Mouse (Mus musculus) left cerebral cortex, postnatal 4 days (tissue): ENCODE measurements around the gene Scp2d1. TPM values are rescaled to one million over a fixed set of nuclear protein-coding genes. Genes with fewer than 3 reads are reported as not detected.
"Not testable (repeated sequence)": the region's sequence is repeated elsewhere in the genome, so short reads cannot be mapped to it uniquely, and the experiment has no call there.

Experiments used
- DNase-seq: peaks from one replicate; pipeline ENCODE4 v3.0.0-alpha.2; 2022
- intact Hi-C: fragments of 180-260 bp; cut with DNase I; formaldehyde crosslinking; loops from one replicate; pipeline ENCODE4 v1.15.1; 2025
- total RNA-seq, 2 experiments: library from RNA; stranded (reverse); gene quantifications; 2 replicates each; pipeline ENCODE4 v1.2.3; 2021

Gene Scp2d1
- total RNA-seq, result not detected

- intact Hi-C loops, DNase-seq: not testable (repeated sequence)
Observed at GRCm38 (mm10) chr2:144823356-144823755, at the start of gene Scp2d1. Gene Scp2d1 (plus strand): TSS chr2:144823656.

GRCm38 (mm10) chr2:144774636-144775160 lies 48.8 kb upstream of the Scp2d1 start:
- intact Hi-C loops, result no loop called here
- no peak for DNase-seq

GRCm38 (mm10) chr2:144775626-144776025 lies 47.8 kb upstream of the Scp2d1 start:
- DNase-seq, result no peak
- intact Hi-C loops, result no loop called here

GRCm38 (mm10) chr2:144779263-144779662 lies 44.2 kb upstream of the Scp2d1 start:
- intact Hi-C loops, result no loop called here
- no peak for DNase-seq

- intact Hi-C loops, result no loop called here
Observed at GRCm38 (mm10) chr2:144780731-144781130, 42.7 kb upstream of the Scp2d1 start.

GRCm38 (mm10) chr2:144781871-144782270 lies 41.6 kb upstream of the Scp2d1 start:
- intact Hi-C loops, result no loop called here
- no peak for DNase-seq

More at GRCm38 (mm10) chr2:144780731-144781130, 42.7 kb upstream of the Scp2d1 start:
- DNase-seq, result no peak

GRCm38 (mm10) chr2:144782481-144782880 lies 41.0 kb upstream of the Scp2d1 start:
- intact Hi-C loops, result no loop called here
- DNase-seq, result no peak

- DNase-seq, result peak; percentile 3
- intact Hi-C loops, result no loop called here
Observed at GRCm38 (mm10) chr2:144783190-144783589, 40.3 kb upstream of the Scp2d1 start.

GRCm38 (mm10) chr2:144783831-144784230 lies 39.6 kb upstream of the Scp2d1 start:
- DNase-seq, result no peak
- intact Hi-C loops, result no loop called here

GRCm38 (mm10) chr2:144791671-144792294 lies 31.7 kb upstream of the Scp2d1 start:
- no peak for DNase-seq
- intact Hi-C loops, result no loop called here

GRCm38 (mm10) chr2:144797515-144797914 lies 25.9 kb upstream of the Scp2d1 start:
- intact Hi-C loops, result no loop called here
- DNase-seq, result no peak

- intact Hi-C loops, result no loop called here
- DNase-seq, result no peak
Observed at GRCm38 (mm10) chr2:144807766-144808754, 15.4 kb upstream of the Scp2d1 start.

GRCm38 (mm10) chr2:144828457-144828985 lies 5.1 kb downstream of the Scp2d1 start:
- intact Hi-C loops, result no loop called here
- no peak for DNase-seq

GRCm38 (mm10) chr2:144836667-144837311 lies 13.3 kb downstream of the Scp2d1 start:
- no peak for DNase-seq
- intact Hi-C loops, result no loop called here

GRCm38 (mm10) chr2:144837312-144837679 lies 13.8 kb downstream of the Scp2d1 start:
- intact Hi-C loops, result no loop called here
- DNase-seq, result no peak

- intact Hi-C loops, result no loop called here
- DNase-seq, result peak; percentile 6
Observed at GRCm38 (mm10) chr2:144868827-144869226, 45.4 kb downstream of the Scp2d1 start.

Other genes starting within 250 kb of the Scp2d1 start
- 10 to 100 TPM; 45.1 to 45.8 TPM for gene Smim26, start 229.6 kb upstream of the Scp2d1 start, total RNA-seq
- gene Dtd1, start 223.8 kb upstream of the Scp2d1 start, total RNA-seq, result 10 to 100 TPM; 54.6 to 55.7 TPM